Mouse (Mus musculus) heart, postnatal 0 days (tissue): Measurements from ENCODE around the gene Ss18l1.

Experiments used
- CTCF ChIP-seq: IDR thresholded peaks from 2 replicates; pipeline ENCODE4 v1.5.1; 2016; ENCODE audit warnings: antibody characterized with exemption, control low read depth, low read depth
- EP300 ChIP-seq: IDR thresholded peaks from 2 replicates; pipeline ENCODE4 v1.6.1; 2016; ENCODE audit warnings: antibody characterized with exemption, low read depth

DNA sequence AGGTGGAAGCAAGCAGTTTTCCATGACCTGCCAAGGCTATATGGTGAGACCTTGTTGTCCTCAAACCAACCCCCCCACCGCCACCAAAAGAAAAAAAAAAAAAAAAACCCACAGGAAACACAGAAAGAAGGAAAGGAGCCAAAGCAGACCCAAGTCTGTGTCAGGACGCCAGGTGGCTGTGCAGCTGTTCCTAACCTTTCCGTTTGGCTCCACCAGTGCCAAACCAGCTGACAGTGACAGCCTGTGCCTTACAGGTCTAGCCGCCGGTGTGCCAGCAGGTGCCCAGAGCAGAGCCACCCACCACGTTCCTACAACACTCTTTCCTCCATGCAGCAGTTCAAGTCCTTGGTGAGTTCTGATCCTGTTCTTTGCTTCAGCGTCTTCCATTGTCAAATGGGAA is 30.6 kb downstream of the Ss18l1 start:
- TF ChIP-seq CTCF, result no peak
- no peak for TF ChIP-seq EP300
